Mouse (Mus musculus) left cerebral cortex, postnatal 14 days (tissue): ENCODE measurements at regions not wholly inside any gene's neighbourhood (a gene's known extent, or its start where the extent isn't known, plus 50 kb on each side); places are given as distances from the start of the nearest gene placed in this dataset.

Experiments
- DNase-seq, 2 experiments: peaks; one replicate each; pipeline ENCODE4 v3.0.0; 2021 to 2022; ENCODE audit warnings: low spot score in 2 of 2, mixed read lengths in 1 of 2
- intact Hi-C: fragments of 180-260 bp; cut with DNase I; formaldehyde crosslinking; loops from one replicate; pipeline ENCODE4 v1.15.1; 2025

- intact Hi-C loops: loop anchor here (5.0 to 10.0 kb wide), 2 partner anchors 60 to 447 kb away; partner anchors contain the start of gene Arntl
- DNase-seq: no peak
These were observed 59.6 kb upstream of the Arntl start for GRCm38 (mm10) chr7:113147391-113148332.

DNA sequence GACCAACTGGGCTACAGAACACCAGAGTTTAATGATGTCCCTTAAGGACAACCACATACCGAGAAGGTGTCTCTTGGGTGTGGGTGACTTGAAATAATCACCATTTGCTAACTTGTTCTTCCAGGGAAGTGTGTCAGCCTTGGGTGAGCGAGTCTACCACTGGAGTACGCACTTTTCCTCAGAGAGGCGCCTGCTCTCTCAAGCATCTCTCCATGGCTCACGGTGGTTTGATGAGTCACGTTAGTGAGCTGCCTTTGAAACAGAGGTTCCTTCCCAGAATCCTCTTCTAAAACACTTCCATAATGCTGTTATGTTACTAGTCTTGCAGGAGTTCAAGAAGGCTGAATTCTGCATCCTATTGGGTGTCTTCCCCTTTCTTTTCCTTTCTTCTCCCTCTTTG is 58.6 kb upstream of the Arntl start:
- no peak for DNase-seq
- intact Hi-C loops: loop anchor here (5.0 to 10.0 kb wide), 2 partner anchors 59 to 446 kb away; partner anchors contain the start of gene Arntl

DNA sequence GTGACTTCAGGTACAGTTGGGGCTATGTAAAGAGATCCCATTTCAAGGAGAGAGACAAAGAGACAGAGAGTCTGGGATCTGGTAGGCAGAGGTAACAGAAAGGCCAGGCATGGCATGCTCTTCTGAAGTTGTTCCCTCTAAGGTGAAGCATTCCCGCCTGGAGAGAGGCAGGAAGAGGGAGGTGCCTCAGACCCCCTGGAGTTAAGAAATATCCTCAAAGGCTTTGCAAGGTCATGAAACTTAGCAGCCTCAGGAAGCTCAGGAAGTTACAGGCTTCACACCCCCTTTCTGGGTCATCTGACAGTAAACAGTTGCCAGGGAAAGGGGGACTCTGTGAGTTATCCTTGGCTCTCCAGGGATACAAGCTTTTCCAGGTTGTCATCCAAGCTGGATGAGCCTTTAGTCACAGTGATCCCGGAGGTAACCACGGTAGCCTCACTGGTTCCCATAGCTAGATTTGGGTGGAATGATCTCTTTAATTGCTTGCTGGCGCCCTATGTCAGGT is 57.2 kb upstream of the Arntl start:
- no peak for DNase-seq
- intact Hi-C loops: loop anchor here (5.0 to 10.0 kb wide), 2 partner anchors 57 to 445 kb away; partner anchors contain the start of gene Arntl

DNA sequence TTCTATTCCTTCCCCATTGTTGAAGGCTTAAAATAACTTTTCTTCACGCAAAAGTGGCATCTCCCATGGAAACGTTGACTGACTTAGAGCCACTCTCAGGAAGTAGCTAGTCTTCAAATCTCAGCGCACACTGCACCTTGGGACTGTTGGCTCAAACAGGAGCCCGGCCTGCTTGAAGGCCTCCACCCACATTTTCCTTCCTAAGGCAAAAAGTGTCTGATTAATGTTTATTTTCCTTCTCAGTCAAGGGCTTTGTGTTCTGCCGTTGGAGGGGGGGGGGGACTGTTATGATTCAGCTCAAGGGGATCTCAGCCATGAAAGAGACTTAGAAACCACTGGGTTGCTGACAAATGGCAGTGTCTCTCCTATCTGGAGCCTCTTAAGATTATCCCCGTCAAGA is 56.5 kb upstream of the Arntl start:
- DNase-seq: no peak
- intact Hi-C loops: no loop called here

- no peak for DNase-seq
- intact Hi-C loops: no loop called here
These were observed 55.8 kb upstream of the Arntl start for GRCm38 (mm10) chr7:113151499-113151898.

GRCm38 (mm10) chr7:113153386-113153785 is 53.9 kb upstream of the Arntl start:
- intact Hi-C loops: no loop called here
- DNase-seq: no peak

GRCm38 (mm10) chr7:113154066-113154465 is 53.2 kb upstream of the Arntl start:
- intact Hi-C loops: no loop called here

GRCm38 (mm10) chr7:113156366-113156765 is 50.9 kb upstream of the Arntl start:
- intact Hi-C loops: no loop called here
- no peak for DNase-seq

More at GRCm38 (mm10) chr7:113154066-113154465, 53.2 kb upstream of the Arntl start:
- no peak for DNase-seq

DNA sequence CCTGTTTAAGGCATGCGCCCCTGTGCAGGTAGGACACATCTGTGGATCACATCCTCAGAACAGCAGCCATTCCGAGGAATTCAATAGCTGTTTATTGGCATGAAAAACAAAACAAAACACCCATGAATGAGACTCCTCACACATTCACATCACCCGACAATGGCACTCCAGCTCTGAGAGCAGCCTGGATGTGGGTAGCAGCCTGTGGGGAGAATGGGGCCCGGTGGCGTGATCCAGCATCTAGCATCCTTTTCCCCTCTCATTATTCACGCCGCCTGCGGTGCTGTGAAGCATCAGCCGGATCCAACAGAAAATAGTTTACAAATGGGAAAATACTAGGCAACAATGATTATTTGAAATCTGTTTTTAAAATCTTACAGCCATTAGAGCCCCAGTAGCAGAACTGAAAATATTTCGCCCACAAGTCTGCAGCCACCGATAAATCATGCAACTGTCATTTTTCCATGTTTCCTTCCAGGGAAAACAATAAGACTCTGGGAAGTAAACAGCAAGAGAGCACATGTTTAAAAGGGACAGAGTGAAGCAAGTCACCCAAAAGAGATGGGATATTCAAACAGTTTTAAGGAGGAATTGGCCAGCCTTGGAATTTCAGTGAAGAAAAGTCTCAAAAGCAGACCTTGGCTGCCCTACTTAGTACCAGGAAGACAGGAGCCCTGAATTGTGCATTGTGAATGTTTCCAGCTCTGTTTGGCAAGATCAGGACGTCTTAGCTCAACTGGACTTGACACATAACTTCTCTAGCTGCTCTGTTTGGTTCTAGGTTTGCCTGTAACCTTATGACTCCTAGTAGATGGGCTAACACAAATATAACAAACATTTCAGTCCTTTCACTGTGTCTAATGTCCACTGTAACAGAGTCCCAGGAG is 50.2 kb upstream of the Arntl start:
- no peak for DNase-seq
- intact Hi-C loops: no loop called here
